Mouse (Mus musculus) heart, adult 18-20 months (tissue): ENCODE measurements at regions not wholly inside any gene's neighbourhood (a gene's known extent, or its start where the extent isn't known, plus 50 kb on each side); places are given as distances from the start of the nearest gene placed in this dataset.

Source experiments
- DNase-seq, 2 experiments: peaks; one replicate each; pipeline ENCODE4 v3.0.0; 2021 to 2022; ENCODE audit warnings: mixed read lengths in 1 of 2

GRCm38 (mm10) chr4:62890588-62891580 is 74.5 kb upstream of the Zfp618 start:
- DNase-seq = peak; percentile 18 to 29

- DNase-seq = peak; percentile 8 to 22
Measured at GRCm38 (mm10) chr4:62912891-62913290, 52.5 kb upstream of the Zfp618 start.
